Mouse (Mus musculus) kidney, adult 11 months (tissue): ENCODE measurements around the gene Epn1.

Experiments
- DNase-seq: peaks from one replicate; pipeline ENCODE4 v3.0.0; 2022

The Epn1 gene

GRCm38 (mm10) chr7:5098769-5099168 is 18.7 kb downstream of the Epn1 start:
- DNase-seq, result no peak

- DNase-seq, result no peak
Observed at GRCm38 (mm10) chr7:5099796-5100195, 19.8 kb downstream of the Epn1 start.

GRCm38 (mm10) chr7:5101066-5101663 is 21.1 kb downstream of the Epn1 start:
- no peak for DNase-seq

- peak; percentile 27 for DNase-seq
Observed at GRCm38 (mm10) chr7:5102564-5102963, 22.5 kb downstream of the Epn1 start.

GRCm38 (mm10) chr7:5108272-5108671 is 28.2 kb downstream of the Epn1 start:
- DNase-seq, result no peak

- no peak for DNase-seq
Observed at GRCm38 (mm10) chr7:5109301-5109700, 29.3 kb downstream of the Epn1 start.

- DNase-seq, result no peak
Observed at GRCm38 (mm10) chr7:5112701-5113100, 32.7 kb downstream of the Epn1 start.

GRCm38 (mm10) chr7:5116850-5117249 is 36.8 kb downstream of the Epn1 start, which contains the start of gene Rfpl4:
TSS of gene Rfpl4 (minus strand) at chr7:5116950.
- no peak for DNase-seq

- no peak for DNase-seq
Observed at GRCm38 (mm10) chr7:5125078-5125477, 45.0 kb downstream of the Epn1 start.

GRCm38 (mm10) chr7:5125549-5126406 is 45.7 kb downstream of the Epn1 start, which contains the start of gene Rasl2-9:
TSS of gene Rasl2-9 (minus strand) at chr7:5125950.
- peak; percentile 66 for DNase-seq
